Mouse (Mus musculus) megakaryocyte, embryonic 14.5 days (primary cell): Measurements from ENCODE around the gene Gramd4. TPM values are rescaled to one million over a fixed set of nuclear protein-coding genes. Genes with fewer than 3 reads are reported as not detected.

Experiments
- H3K27me3 ChIP-seq: replicated peaks from 2 replicates; pipeline ENCODE3; 2012; ENCODE audit warnings: inconsistent platforms
- H3K36me3 ChIP-seq: replicated peaks from 2 replicates; pipeline ENCODE3; 2012; ENCODE audit warnings: low read length, inconsistent platforms, mixed read lengths
- H3K4me1 ChIP-seq: 2 replicates; pipeline ENCODE4 v1.6.1; 2012; ENCODE audit warnings: inconsistent platforms
- H3K4me3 ChIP-seq: replicated peaks from 2 replicates; pipeline ENCODE3; 2012; ENCODE audit warnings: moderate library complexity, mild to moderate bottlenecking, inconsistent platforms
- H3K9me3 ChIP-seq: 2 replicates; pipeline ENCODE4 v1.6.1; 2012; ENCODE audit warnings: inconsistent platforms
- FLI1 ChIP-seq: IDR thresholded peaks from 2 replicates; pipeline ENCODE4 v1.6.1; 2012; ENCODE audit warnings: low read length, inconsistent platforms, mixed read lengths
- GATA1 ChIP-seq: IDR thresholded peaks from 3 replicates; pipeline ENCODE4 v1.6.1; 2012; ENCODE audit warnings: mixed read lengths, low read length, inconsistent platforms, borderline replicate concordance
- polyA plus RNA-seq: library from polyadenylated mRNA; stranded (reverse); fragments of >175 nt; gene quantifications from 2 replicates; pipeline ENCODE4 v1.2.3, GENCODE M21; 2012; ENCODE audit warnings: low replicate concordance; ENCODE audit not compliant: insufficient read depth

The Gramd4 gene
- polyA plus RNA-seq, 1 experiment: 5.0 TPM

DNA sequence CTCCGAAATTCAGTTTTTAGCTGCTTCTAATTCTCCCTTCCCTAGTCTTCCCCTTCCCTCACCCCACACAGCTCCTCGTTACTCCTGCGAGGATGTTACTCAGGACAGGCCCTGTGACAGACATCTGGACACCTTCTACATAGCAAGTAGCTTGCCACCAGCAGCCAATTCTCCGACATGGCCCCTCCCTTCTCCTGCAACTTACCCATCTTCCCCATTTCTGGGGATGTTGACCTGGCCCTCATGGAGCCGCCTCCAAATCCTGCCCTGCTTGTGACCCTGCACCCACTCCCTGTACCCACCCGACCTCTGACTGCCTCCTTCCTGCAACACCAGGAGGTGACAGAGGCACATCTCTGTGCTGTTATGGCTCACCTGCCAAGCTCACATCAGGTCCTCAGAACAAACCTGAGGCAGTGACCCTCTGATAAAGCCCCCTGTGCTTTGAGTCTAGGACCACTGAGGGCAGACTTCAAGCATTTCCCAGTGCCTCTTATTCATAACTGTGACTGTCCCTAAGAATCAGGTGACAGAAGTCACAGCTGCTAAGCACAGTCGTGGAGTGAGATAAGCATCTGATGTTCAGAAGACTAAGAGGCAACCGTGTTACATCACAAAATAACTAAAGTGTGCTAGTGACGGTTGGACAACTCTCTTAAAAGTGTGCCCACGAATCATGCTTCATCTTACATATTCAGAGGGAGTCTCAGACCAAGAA lies 110.5 kb downstream of the Gramd4 start:
- Histone ChIP-seq H3K4me3 (peak overlapping the region; percentile 79), H3K27me3 (no peaks in the 10 kb centered on the region)

DNA sequence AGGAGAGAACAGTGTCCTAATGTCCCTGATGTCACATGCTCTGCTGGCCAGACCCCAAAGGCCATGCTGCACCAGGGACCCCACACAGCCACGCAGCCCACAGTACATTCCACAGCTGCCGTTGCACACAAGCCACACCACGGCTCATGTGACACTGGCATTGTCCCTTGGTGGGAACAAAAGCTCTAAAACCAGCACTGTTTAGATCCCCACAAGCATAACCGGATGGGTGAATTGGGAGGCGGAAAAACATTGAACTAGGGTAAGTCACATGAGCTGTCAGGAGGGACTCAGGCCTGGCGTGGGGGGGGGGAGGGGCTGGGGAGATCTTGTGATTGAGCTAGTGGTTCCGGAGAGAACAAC lies 111.0 kb downstream of the Gramd4 start:
- Histone ChIP-seq H3K9me3 (no peaks in the 10 kb centered on the region), H3K4me1 (peaks cover 84% of the 10 kb centered on the region), H3K4me3 (peak overlapping the region; percentile 79), H3K27me3 (no peaks in the 10 kb centered on the region), H3K36me3 (peaks cover 96% of the 10 kb centered on the region)
- TF ChIP-seq GATA1: no peak
- no peak for TF ChIP-seq FLI1

More for the DNA sequence above, 110.5 kb downstream of the Gramd4 start:
- H3K9me3 ChIP-seq: no peaks in the 10 kb centered on the region
- peaks cover 96% of the 10 kb centered on the region for H3K36me3 ChIP-seq
- TF ChIP-seq FLI1: no peak
- H3K4me1 ChIP-seq: peaks cover 78% of the 10 kb centered on the region

DNA sequence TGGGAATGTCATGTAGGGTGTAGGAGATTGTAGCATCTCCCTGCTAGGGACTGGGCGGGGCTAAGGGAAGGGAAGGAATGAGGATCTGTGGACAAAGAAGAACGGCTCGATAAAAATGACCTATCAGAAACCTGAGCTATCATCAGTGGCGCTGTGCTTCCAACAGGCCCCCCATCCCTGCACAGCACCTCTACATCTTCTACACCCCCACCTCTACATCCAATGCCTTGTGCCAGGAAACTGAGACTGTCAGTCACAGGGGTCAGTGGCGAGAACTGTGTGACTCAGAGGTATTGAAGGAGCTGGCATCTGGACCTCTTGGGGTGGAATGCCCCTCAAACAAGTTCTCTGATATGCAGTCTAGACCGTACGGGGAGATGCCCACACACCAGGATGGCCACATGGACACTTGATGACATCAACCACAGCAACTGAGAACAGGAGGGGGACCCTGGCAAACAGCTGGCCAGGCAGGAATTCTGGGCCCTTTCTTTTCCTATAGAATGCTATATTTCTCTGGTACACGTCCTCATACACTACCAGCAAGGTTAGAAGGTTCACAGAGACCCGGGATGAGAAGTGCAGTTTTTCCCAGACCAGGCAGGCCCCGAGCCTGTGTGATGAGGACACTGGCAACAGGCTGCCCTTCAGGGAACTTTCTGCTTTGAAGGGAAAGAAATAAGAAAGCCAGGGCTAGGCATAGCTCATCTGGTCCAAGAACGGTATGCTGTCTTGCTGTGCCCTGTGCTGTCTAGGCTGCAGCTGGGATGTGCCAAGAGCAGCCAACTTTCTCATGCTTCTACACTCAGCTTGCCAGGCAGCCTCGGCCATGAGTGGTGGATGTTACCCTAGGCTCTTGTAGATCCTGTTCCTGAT lies 111.7 kb downstream of the Gramd4 start:
- H3K9me3 ChIP-seq: no peaks in the 10 kb centered on the region
- TF ChIP-seq GATA1 (no peak), FLI1 (no peak)
- H3K36me3 ChIP-seq: peaks cover 94% of the 10 kb centered on the region
- H3K4me1 ChIP-seq: peaks cover 91% of the 10 kb centered on the region
- peak overlapping the region; percentile 79 for H3K4me3 ChIP-seq
- H3K27me3 ChIP-seq: no peaks in the 10 kb centered on the region

DNA sequence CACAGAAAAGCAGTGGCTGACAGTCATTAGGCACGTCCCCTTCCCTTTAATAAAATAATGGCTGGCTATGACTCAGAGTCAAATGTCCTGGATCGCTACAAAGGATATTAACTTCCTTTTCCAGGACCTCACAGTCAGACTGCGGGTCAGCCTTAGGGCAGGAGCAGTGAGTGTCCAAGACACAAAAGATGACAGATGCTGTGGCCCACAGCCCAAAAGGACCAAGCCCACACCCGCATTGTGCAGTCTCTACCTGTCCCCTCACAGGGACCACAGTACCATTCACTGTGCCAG lies 112.3 kb downstream of the Gramd4 start:
- Histone ChIP-seq H3K36me3 (peaks cover 94% of the 10 kb centered on the region), H3K4me3 (peak overlapping the region; percentile 75), H3K27me3 (no peaks in the 10 kb centered on the region), H3K4me1 (peaks cover 95% of the 10 kb centered on the region), H3K9me3 (no peaks in the 10 kb centered on the region)
- no peak for TF ChIP-seq FLI1
- no peak for TF ChIP-seq GATA1

DNA sequence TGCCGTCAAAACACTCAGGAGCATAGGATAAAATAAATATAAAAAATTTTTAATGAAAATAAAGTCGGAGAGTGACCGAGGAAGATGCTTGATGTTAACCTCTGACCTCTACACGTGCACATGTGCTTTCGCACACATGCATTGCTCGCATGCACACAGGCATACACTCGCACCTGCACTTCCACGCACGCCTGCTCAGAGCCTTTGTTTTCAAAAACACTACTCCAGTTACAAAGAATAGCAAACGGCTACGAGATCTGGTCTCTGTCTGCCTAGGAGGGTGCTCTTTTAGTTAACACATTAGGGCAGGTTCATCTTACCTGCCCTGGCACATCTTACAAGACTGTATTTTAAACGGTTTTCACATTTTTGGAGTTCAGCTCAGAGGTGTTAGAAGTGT lies 113.8 kb downstream of the Gramd4 start:
- peaks cover 98% of the 10 kb centered on the region for H3K4me1 ChIP-seq

DNA sequence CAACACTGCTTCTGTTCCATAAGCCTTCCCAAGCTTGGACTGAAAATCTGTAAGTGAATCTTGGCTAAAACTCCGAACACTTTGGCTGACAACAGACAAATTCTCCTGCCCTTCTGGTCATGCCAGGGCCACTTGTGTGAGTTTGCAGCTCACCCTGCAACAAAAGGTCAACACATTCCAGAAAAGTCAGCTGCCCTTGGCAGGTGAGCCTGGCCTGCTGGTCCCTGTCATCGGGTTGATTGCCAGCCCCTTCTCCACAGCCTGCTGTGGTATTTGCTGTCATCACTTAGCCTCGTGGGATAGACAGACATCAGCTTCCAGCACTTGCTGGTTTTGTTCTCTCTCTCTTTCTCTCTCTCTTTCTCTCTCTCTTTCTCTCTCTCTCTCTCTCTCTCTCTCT lies 114.6 kb downstream of the Gramd4 start:
- TF ChIP-seq FLI1: no peak
- no peak for TF ChIP-seq GATA1
- H3K4me1 ChIP-seq: peaks cover 100% of the 10 kb centered on the region

More for the DNA sequence above, 113.8 kb downstream of the Gramd4 start:
- Histone ChIP-seq H3K27me3 (no peaks in the 10 kb centered on the region), H3K4me3 (peak overlapping the region; percentile 66), H3K36me3 (peaks cover 94% of the 10 kb centered on the region), H3K9me3 (no peaks in the 10 kb centered on the region)
- TF ChIP-seq FLI1: no peak
- no peak for TF ChIP-seq GATA1

DNA sequence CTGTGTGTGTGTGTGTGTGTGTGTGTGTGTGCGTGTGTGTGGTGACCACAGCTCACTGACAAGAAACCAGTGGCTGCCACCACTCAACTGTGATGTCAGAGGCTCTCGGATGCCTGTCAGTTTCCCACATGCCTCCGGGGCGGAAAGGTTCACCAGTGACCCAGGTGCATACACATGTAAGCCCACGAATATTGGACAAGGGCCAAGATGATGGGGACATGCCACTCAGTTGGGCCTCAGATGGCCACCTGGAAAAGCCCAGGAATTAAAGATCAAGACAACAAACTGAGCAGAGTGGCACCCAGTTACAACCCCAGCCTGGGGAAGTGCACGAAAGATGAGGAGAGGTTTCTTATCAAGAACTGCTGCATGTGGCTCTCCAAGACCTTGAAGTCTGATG lies 115.0 kb downstream of the Gramd4 start:
- Histone ChIP-seq H3K9me3 (no peaks in the 10 kb centered on the region), H3K4me1 (peaks cover 99% of the 10 kb centered on the region)

More for the DNA sequence above, 114.6 kb downstream of the Gramd4 start:
- Histone ChIP-seq H3K36me3 (peaks cover 95% of the 10 kb centered on the region), H3K9me3 (no peaks in the 10 kb centered on the region), H3K27me3 (no peaks in the 10 kb centered on the region), H3K4me3 (peak overlapping the region; percentile 79)

DNA sequence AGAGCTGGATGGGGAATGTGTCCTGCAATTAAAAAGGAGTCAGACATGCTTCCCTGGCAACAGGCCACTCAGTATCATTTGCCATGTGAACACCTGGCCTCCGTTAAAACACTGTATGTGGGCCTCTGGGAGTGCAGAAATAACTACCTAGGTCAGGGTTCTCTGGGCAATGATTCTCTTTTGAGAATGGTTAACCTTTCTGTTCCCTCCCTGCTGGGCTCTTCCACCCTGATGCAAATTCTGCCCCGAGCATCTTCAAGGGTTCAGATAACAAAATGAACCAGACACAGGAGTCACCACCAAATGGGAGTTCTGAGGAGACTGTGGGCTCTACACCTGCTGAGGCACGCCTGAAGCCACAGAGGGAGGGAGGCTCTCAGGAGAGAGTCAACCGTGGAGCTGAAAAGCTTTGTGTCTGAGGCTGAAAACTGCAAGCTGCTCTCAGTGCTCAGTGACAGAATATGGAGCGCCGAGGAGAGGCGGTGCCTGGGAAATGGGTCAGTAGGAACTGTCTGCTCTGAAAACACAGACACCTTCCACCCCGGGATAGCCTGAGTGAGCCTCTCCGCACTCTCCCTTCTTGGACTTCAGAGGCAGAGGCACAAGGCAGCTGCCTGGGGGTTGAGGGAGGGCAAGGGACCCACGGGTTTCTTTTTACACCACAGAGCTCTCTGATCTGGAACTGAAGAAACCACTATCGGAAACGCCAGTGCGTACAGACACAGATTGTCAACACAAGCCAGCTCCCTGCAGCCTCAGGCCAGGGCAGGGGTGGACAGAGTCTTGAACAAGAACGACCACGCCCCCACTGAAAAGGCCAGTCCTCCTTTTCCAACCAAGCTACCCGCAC lies 115.9 kb downstream of the Gramd4 start:
- Histone ChIP-seq H3K27me3 (no peaks in the 10 kb centered on the region), H3K4me3 (peak overlapping the region; percentile 86), H3K4me1 (peaks cover 97% of the 10 kb centered on the region), H3K9me3 (no peaks in the 10 kb centered on the region), H3K36me3 (peaks cover 91% of the 10 kb centered on the region)
- TF ChIP-seq GATA1: no peak
- no peak for TF ChIP-seq FLI1

More for the DNA sequence above, 115.0 kb downstream of the Gramd4 start:
- Histone ChIP-seq H3K4me3 (peak overlapping the region; percentile 86), H3K27me3 (no peaks in the 10 kb centered on the region), H3K36me3 (peaks cover 94% of the 10 kb centered on the region)
- TF ChIP-seq GATA1: no peak
- no peak for TF ChIP-seq FLI1

DNA sequence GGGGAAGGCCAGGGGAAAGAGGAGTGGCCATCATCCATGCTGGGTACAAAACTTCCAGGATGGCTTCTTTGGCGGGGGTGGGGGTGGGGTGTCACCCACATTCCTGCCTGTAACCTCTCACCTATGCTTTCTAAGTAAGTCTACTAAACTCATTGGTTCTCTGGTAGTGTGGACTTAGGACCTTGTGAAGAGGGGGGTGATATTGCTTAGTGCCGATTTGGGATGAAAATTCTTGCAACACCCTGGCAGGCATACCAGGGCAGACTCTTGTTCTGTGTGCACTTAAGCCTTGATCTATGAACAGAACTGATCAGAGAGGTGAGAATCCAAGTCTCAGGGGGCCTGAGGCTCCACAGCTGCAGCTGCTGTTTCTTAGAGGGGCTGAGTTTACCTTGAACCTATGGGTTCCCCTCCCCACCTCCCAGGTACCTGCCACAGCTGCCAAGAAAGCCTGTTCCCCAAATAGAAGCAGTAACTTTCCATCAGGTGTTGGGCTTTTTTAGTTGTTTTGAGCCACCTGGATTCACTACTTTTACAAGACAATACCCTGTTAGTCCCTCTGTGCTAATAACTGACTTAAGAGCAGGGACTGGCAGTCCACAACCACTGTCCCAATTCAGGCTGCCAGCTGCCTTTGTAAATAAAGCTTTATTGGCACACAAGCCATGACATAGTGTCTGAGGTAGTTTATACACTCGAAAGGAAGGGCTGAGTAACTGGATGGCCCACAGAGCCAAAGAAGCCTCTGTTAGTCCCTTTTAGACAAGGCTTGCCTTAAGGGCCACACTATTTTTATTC lies 118.0 kb downstream of the Gramd4 start:
- Histone ChIP-seq H3K9me3 (no peaks in the 10 kb centered on the region), H3K27me3 (no peaks in the 10 kb centered on the region), H3K36me3 (peaks cover 90% of the 10 kb centered on the region), H3K4me3 (peak overlapping the region; percentile 75), H3K4me1 (peaks cover 97% of the 10 kb centered on the region)
- TF ChIP-seq FLI1 (no peak), GATA1 (no peak)
